Mouse (Mus musculus): ENCODE data around the gene Phyh. TPM values are rescaled to one million over a fixed set of nuclear protein-coding genes. Genes with fewer than 3 reads are reported as not detected.

Gene Phyh
- polyA plus RNA-seq, 1 experiment from 2014 or later: 212 TPM

DNA sequence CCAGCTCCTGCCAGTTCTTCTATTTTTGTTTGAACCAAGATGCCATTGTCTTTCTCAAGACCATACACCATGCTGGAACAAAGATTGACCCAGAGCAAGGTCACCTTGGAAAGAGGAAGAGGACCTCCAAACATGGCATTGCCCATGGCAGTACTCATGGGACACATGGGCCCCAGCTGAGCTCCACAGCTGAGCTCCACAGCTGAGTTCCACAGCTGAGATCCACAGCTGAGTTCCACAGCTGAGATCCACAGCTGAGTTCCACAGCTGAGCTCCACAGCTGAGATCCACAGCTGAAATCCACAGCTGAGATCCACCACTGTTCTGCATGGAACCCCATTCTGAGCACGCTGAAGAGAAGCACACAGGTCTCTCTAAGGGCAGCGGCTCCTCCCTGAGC, 32.2 kb downstream of the Phyh start:
- Histone ChIP-seq H3K36me3 (ENCODE audit: control insufficient read depth, insufficient read depth, low read length) (no peaks in the 10 kb centered on the region), H3K9me3 (ENCODE audit: control insufficient read depth, low read length) (no peaks in the 10 kb centered on the region), H3K4me3 (ENCODE audit: control insufficient read depth in 1 of 2, insufficient read depth in 1 of 2, low read depth in 1 of 2, low read length in 2 of 2) (no peak overlapping the region), H3K27me3 (ENCODE audit: control insufficient read depth, insufficient read depth, low read length) (no peaks in the 10 kb centered on the region), H3K4me2 (ENCODE audit: low read length) (no peak overlapping the region), H3K4me1 (ENCODE audit: control insufficient read depth in 2 of 2, insufficient read depth in 2 of 2, low read length in 2 of 2) (no peaks in the 10 kb centered on the region), H3K27ac (replicated peaks in 1 of 2; ENCODE audit: control insufficient read depth in 1 of 2, insufficient read depth in 1 of 2, low read depth in 2 of 2, low read length in 2 of 2) (no peak overlapping the region), H3K9ac (ENCODE audit: low read length) (no peak overlapping the region)
- 86% methylated on average over 2 of the region's 2 CpGs for WGBS
- ATAC-seq (ENCODE audit: insufficient number of reproducible peaks, insufficient read depth, low FRiP score, low read depth): no peak

DNA sequence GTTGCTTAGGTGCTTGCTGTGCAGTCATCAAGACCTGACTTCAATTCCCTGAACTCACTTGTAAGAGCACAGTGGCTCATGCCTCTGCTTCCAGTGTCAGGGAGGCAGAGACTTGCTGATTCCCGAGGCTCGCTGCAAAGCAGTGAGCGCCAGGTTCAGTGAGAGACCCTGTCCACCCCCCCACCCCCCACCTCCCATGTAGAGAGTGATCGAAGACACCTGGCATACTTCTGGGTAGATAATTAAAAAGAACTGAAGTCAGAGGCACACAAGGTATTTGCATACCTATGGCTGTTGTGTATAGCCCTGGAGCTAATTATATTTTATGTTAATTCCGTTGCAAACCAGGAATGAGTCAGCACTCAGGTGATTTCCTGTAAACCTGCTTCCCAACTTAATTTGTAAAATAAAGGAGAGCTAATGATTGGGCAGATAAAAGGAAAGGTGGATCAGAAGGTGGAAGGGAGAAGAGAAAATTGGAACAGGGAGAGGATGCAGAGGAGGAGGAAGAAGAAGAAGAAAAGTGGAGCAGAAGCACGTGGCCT, 35.5 kb downstream of the Phyh start:
- no peak for ATAC-seq (ENCODE audit: insufficient number of reproducible peaks, insufficient read depth, low FRiP score, low read depth)
- H3K27me3 ChIP-seq (ENCODE audit: control insufficient read depth, insufficient read depth, low read length): no peaks in the 10 kb centered on the region
- H3K4me1 ChIP-seq (ENCODE audit: control insufficient read depth in 2 of 2, insufficient read depth in 2 of 2, low read length in 2 of 2): no peaks in the 10 kb centered on the region
- no peak overlapping the region for H3K9ac ChIP-seq (ENCODE audit: low read length)
- no peak overlapping the region for H3K4me3 ChIP-seq (ENCODE audit: control insufficient read depth in 1 of 2, insufficient read depth in 1 of 2, low read depth in 1 of 2, low read length in 2 of 2)
- WGBS: 90% methylated on average over 6 of the region's 6 CpGs
- no peaks in the 10 kb centered on the region for H3K9me3 ChIP-seq (ENCODE audit: control insufficient read depth, low read length)
- no peak overlapping the region for H3K4me2 ChIP-seq (ENCODE audit: low read length)
- no peaks in the 10 kb centered on the region for H3K36me3 ChIP-seq (ENCODE audit: control insufficient read depth, insufficient read depth, low read length)
- H3K27ac ChIP-seq (replicated peaks in 1 of 2; ENCODE audit: control insufficient read depth in 1 of 2, insufficient read depth in 1 of 2, low read depth in 2 of 2, low read length in 2 of 2): no peak overlapping the region

DNA sequence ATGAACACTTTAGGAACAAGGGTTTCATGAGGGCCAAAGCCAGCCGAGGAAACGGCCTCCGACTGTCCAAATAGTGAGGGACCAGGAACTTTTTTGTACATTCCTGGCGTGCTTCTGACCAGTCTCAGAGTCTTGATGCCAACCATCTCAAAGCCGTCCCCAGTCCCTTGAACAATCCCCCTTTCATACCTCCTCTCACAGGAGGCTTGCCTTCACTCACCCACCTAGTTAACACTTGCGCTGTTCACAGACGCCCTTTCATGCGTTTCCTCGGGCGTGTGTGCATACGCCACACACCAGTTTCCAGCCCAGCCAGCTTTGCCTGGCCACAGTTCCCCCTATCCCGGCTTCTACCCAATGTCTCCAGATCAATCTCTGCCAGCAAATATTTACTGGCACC, 39.2 kb downstream of the Phyh start:
- H3K36me3 ChIP-seq (ENCODE audit: control insufficient read depth, insufficient read depth, low read length): no peaks in the 10 kb centered on the region
- no peak for ATAC-seq (ENCODE audit: insufficient number of reproducible peaks, insufficient read depth, low FRiP score, low read depth)
- 85% methylated on average over 12 of the region's 12 CpGs for WGBS
- no peak overlapping the region for H3K4me2 ChIP-seq (ENCODE audit: low read length)
- H3K27ac ChIP-seq (replicated peaks in 1 of 2; ENCODE audit: control insufficient read depth in 1 of 2, insufficient read depth in 1 of 2, low read depth in 2 of 2, low read length in 2 of 2): no peak overlapping the region
- no peaks in the 10 kb centered on the region for H3K4me1 ChIP-seq (ENCODE audit: control insufficient read depth in 2 of 2, insufficient read depth in 2 of 2, low read length in 2 of 2)
- no peak overlapping the region for H3K4me3 ChIP-seq (ENCODE audit: control insufficient read depth in 1 of 2, insufficient read depth in 1 of 2, low read depth in 1 of 2, low read length in 2 of 2)
- H3K9ac ChIP-seq (ENCODE audit: low read length): no peak overlapping the region
- H3K9me3 ChIP-seq (ENCODE audit: control insufficient read depth, low read length): no peaks in the 10 kb centered on the region
- H3K27me3 ChIP-seq (ENCODE audit: control insufficient read depth, insufficient read depth, low read length): no peaks in the 10 kb centered on the region

DNA sequence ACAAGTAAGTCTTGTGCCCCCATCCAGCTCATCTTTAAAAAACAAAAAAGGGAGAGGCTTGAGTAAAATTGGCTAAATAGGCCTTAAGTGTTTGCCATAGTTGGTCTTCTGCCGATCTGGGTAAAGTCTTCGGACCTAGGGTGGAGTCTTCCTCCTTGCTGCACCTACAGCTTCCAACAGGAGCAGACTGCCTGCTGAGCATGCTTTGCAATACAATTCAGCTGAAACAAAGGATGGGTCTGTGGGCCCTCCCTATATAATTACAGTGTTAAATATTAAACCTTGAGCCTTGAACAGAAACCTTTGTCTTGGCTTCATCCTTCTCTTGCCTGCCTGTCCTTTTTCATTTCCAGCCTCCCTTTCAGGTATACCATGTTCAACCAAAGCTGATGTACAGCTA, 49.0 kb downstream of the Phyh start:
- WGBS: 93% methylated on average over 2 of the region's 2 CpGs
- Histone ChIP-seq H3K9ac (ENCODE audit: low read length) (no peak overlapping the region), H3K9me3 (ENCODE audit: control insufficient read depth, low read length) (no peaks in the 10 kb centered on the region), H3K4me1 (ENCODE audit: control insufficient read depth in 2 of 2, insufficient read depth in 2 of 2, low read length in 2 of 2) (no peaks in the 10 kb centered on the region), H3K27ac (replicated peaks in 1 of 2; ENCODE audit: control insufficient read depth in 1 of 2, insufficient read depth in 1 of 2, low read depth in 2 of 2, low read length in 2 of 2) (no peak overlapping the region), H3K36me3 (ENCODE audit: control insufficient read depth, insufficient read depth, low read length) (no peaks in the 10 kb centered on the region), H3K27me3 (ENCODE audit: control insufficient read depth, insufficient read depth, low read length) (no peaks in the 10 kb centered on the region), H3K4me3 (ENCODE audit: control insufficient read depth in 1 of 2, insufficient read depth in 1 of 2, low read depth in 1 of 2, low read length in 2 of 2) (no peak overlapping the region), H3K4me2 (ENCODE audit: low read length) (no peak overlapping the region)
- no peak for ATAC-seq (ENCODE audit: insufficient number of reproducible peaks, insufficient read depth, low FRiP score, low read depth)

DNA sequence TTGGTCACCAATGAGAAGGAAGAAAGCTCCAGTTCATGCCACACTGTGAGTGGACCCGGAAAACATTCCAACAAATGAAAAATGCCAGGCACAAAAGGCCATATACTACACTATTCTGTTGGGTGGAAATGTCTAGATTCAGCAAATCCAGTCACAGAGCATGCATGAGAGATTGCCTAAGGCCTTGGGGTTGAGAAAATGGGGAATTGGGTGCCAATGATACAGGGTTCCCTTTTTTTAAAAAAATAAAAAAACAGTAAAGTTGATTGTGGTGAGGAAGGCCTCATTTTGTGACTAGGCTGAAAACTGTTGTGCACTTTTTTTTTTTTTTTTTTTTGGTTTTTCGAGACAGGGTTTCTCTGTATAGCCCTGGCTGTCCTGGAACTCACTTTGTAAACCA, 50.3 kb downstream of the Phyh start:
- Histone ChIP-seq H3K4me3 (ENCODE audit: control insufficient read depth in 1 of 2, insufficient read depth in 1 of 2, low read depth in 1 of 2, low read length in 2 of 2) (no peak overlapping the region), H3K9me3 (ENCODE audit: control insufficient read depth, low read length) (no peaks in the 10 kb centered on the region), H3K9ac (ENCODE audit: low read length) (no peak overlapping the region), H3K27me3 (ENCODE audit: control insufficient read depth, insufficient read depth, low read length) (no peaks in the 10 kb centered on the region), H3K4me1 (ENCODE audit: control insufficient read depth in 2 of 2, insufficient read depth in 2 of 2, low read length in 2 of 2) (no peaks in the 10 kb centered on the region), H3K27ac (replicated peaks in 1 of 2; ENCODE audit: control insufficient read depth in 1 of 2, insufficient read depth in 1 of 2, low read depth in 2 of 2, low read length in 2 of 2) (no peak overlapping the region), H3K4me2 (ENCODE audit: low read length) (no peak overlapping the region), H3K36me3 (ENCODE audit: control insufficient read depth, insufficient read depth, low read length) (no peaks in the 10 kb centered on the region)
- ATAC-seq (ENCODE audit: insufficient number of reproducible peaks, insufficient read depth, low FRiP score, low read depth): no peak
- 79% methylated on average over 1 of the region's 2 CpGs for WGBS

DNA sequence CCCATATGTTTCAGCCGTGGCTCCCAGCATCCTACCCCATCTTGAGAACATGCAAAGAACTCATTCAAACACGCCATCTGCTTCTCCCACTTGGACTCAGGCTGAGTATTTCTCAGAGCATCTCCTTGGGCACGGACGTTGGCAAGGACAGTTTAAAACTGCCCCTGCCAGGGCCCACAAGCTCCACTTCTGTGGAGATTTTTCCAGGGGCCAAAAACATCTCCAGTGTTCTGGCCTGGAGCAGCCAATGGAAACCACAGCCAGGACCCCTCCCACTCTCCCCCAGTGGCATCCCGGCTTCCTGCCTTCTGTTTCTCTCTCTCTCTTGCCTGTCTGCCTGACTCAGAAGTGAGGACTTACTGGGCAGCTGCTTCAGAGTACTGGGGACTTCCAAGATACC, 57.0 kb downstream of the Phyh start, which contains the start of gene Ucma:
TSS of gene Ucma (plus strand) at position 316 of the 400 bp plus-strand sequence.
- Histone ChIP-seq H3K9me3 (ENCODE audit: control insufficient read depth, low read length) (no peaks in the 10 kb centered on the region), H3K36me3 (ENCODE audit: control insufficient read depth, insufficient read depth, low read length) (no peaks in the 10 kb centered on the region), H3K4me3 (ENCODE audit: control insufficient read depth in 1 of 2, insufficient read depth in 1 of 2, low read depth in 1 of 2, low read length in 2 of 2) (no peak within 1 kb of the TSS), H3K4me2 (ENCODE audit: low read length) (no peak within 1 kb of the TSS), H3K9ac (ENCODE audit: low read length) (no peak within 1 kb of the TSS), H3K27me3 (ENCODE audit: control insufficient read depth, insufficient read depth, low read length) (no peaks in the 10 kb centered on the region), H3K27ac (replicated peaks in 1 of 2; ENCODE audit: control insufficient read depth in 1 of 2, insufficient read depth in 1 of 2, low read depth in 2 of 2, low read length in 2 of 2) (no peak within 1 kb of the TSS), H3K4me1 (ENCODE audit: control insufficient read depth in 2 of 2, insufficient read depth in 2 of 2, low read length in 2 of 2) (no peaks in the 10 kb centered on the region)
- 56% methylated on average over 5 of the region's 5 CpGs for WGBS
- ATAC-seq (ENCODE audit: insufficient number of reproducible peaks, insufficient read depth, low FRiP score, low read depth): no peak

DNA sequence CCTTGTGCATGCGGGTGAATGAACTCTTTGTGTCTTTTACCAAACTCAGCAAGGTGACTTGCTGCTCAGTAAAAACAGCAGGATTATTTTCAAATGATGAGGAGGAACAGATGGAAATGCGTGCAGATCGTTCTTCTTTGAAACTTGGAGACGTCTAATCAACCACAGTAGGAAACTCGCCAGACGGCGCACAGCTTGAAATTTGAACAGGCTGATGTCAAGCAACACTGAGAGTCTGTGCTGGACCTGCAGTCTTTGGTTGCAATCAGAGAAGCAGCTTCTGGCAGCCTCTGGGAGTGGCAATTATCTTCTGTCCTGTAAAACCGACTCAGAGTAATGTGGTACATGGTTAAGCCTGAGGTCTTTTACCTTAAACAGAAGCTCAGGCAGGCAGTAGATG, 59.3 kb downstream of the Phyh start:
- no peak overlapping the region for H3K9ac ChIP-seq (ENCODE audit: low read length)
- H3K27ac ChIP-seq (replicated peaks in 1 of 2; ENCODE audit: control insufficient read depth in 1 of 2, insufficient read depth in 1 of 2, low read depth in 2 of 2, low read length in 2 of 2): 0 out of 4 replicates have a peak overlapping the region, but pooled peaks of 1 of the 2 experiments have one; percentile 17
- H3K4me2 ChIP-seq (ENCODE audit: low read length): no peak overlapping the region
- H3K27me3 ChIP-seq (ENCODE audit: control insufficient read depth, insufficient read depth, low read length): no peaks in the 10 kb centered on the region
- no peaks in the 10 kb centered on the region for H3K36me3 ChIP-seq (ENCODE audit: control insufficient read depth, insufficient read depth, low read length)
- 23% methylated on average over 8 of the region's 8 CpGs for WGBS
- no peaks in the 10 kb centered on the region for H3K4me1 ChIP-seq (ENCODE audit: control insufficient read depth in 2 of 2, insufficient read depth in 2 of 2, low read length in 2 of 2)
- H3K4me3 ChIP-seq (ENCODE audit: control insufficient read depth in 1 of 2, insufficient read depth in 1 of 2, low read depth in 1 of 2, low read length in 2 of 2): no peak overlapping the region
- ATAC-seq (ENCODE audit: insufficient number of reproducible peaks, insufficient read depth, low FRiP score, low read depth): no peak
- H3K9me3 ChIP-seq (ENCODE audit: control insufficient read depth, low read length): no peaks in the 10 kb centered on the region

DNA sequence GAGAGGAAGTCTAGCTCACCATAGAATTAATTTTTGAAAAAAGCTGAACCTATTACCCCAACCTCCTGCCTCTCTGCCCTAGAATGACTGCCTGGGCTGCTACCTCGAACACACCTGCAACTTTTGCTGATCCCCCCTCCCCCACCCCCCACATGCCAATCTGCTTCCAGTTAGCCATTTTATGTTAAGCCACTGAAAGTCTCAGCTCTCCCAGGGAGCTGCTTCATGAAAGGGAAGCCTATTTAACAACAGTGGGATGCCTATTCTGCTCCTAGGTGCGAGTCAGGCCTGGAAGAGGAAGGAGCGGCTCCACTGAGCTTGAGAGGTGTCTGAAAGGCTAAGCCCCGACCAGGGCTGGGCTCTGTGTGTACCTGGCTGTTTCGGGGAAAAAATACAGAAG, 65.2 kb downstream of the Phyh start:
- no peak overlapping the region for H3K4me2 ChIP-seq (ENCODE audit: low read length)
- no peaks in the 10 kb centered on the region for H3K9me3 ChIP-seq (ENCODE audit: control insufficient read depth, low read length)
- no peaks in the 10 kb centered on the region for H3K36me3 ChIP-seq (ENCODE audit: control insufficient read depth, insufficient read depth, low read length)
- no peak for ATAC-seq (ENCODE audit: insufficient number of reproducible peaks, insufficient read depth, low FRiP score, low read depth)
- no peak overlapping the region for H3K9ac ChIP-seq (ENCODE audit: low read length)
- H3K27ac ChIP-seq (replicated peaks in 1 of 2; ENCODE audit: control insufficient read depth in 1 of 2, insufficient read depth in 1 of 2, low read depth in 2 of 2, low read length in 2 of 2): no peak overlapping the region
- WGBS: 28% methylated on average over 5 of the region's 5 CpGs
- H3K27me3 ChIP-seq (ENCODE audit: control insufficient read depth, insufficient read depth, low read length): no peaks in the 10 kb centered on the region
- no peak overlapping the region for H3K4me3 ChIP-seq (ENCODE audit: control insufficient read depth in 1 of 2, insufficient read depth in 1 of 2, low read depth in 1 of 2, low read length in 2 of 2)
- no peaks in the 10 kb centered on the region for H3K4me1 ChIP-seq (ENCODE audit: control insufficient read depth in 2 of 2, insufficient read depth in 2 of 2, low read length in 2 of 2)
